Mouse (Mus musculus) intestine, embryonic 16.5 days (tissue): Measurements from ENCODE around the gene Farp1. TPM values are rescaled to one million over a fixed set of nuclear protein-coding genes. Genes with fewer than 3 reads are reported as not detected.

ENCODE experiments used
- ATAC-seq: fragments of 200-750 bp; cut with Nextera tagmentation; 2 replicates; pipeline ENCODE4 v1.8.0; 2017; ENCODE audit warnings: moderate TSS enrichment, moderate library complexity
- H3K27ac ChIP-seq: fragments of 300-500 bp; sonication (generic); 2 replicates; pipeline ENCODE4 v1.5.1; 2014; ENCODE audit warnings: mild to moderate bottlenecking, low read length
- H3K27me3 ChIP-seq: fragments of 300-500 bp; sonication (generic); replicated peaks from 2 replicates; pipeline ENCODE4 v1.6.1; 2014; ENCODE audit warnings: low read length, control low read depth, mixed read lengths; ENCODE audit not compliant: control insufficient read depth, insufficient read depth
- H3K36me3 ChIP-seq: fragments of 300-500 bp; sonication (generic); 2 replicates; pipeline ENCODE4 v1.6.1; 2014; ENCODE audit warnings: low read length, control low read depth; ENCODE audit not compliant: control insufficient read depth, insufficient read depth
- H3K4me1 ChIP-seq: fragments of 300-500 bp; sonication (generic); 2 replicates; pipeline ENCODE4 v1.6.1; 2014; ENCODE audit warnings: low read length, control low read depth, mixed read lengths; ENCODE audit not compliant: control insufficient read depth, insufficient read depth
- H3K4me2 ChIP-seq: fragments of 300-500 bp; sonication (generic); 2 replicates; pipeline ENCODE4 v1.6.1; 2014; ENCODE audit warnings: low read depth, low read length, control low read depth
- H3K4me3 ChIP-seq: fragments of 300-500 bp; sonication (generic); 2 replicates; pipeline ENCODE4 v1.5.1; 2014; ENCODE audit warnings: mild to moderate bottlenecking, low read length
- H3K9ac ChIP-seq: fragments of 300-500 bp; sonication (generic); 2 replicates; pipeline ENCODE4 v1.6.1; 2014; ENCODE audit warnings: low read depth, low read length
- H3K9me3 ChIP-seq: fragments of 300-500 bp; sonication (generic); 2 replicates; pipeline ENCODE4 v1.6.1; 2016; ENCODE audit warnings: low read length, control low read depth; ENCODE audit not compliant: control insufficient read depth
- WGBS: fragments of 180-500 bp; shearing (Covaris S2); extraction: QIAGEN DNeasy Blood & Tissue Kit; methylation state at CpG from one replicate; pipeline ENCODE4 v1.1.7; 2014; 5-methylcytosine and 5-hydroxymethylcytosine counted together
- polyA plus RNA-seq: library from polyadenylated mRNA; unstranded; fragments of >200 nt; fragmentation: Nextera tagmentation; extraction: Ambion mirVana; gene quantifications from 2 replicates; pipeline ENCODE4 v1.2.1, GENCODE M21; 2015

The Farp1 gene
- polyA plus RNA-seq, 1 experiment from 2014 or later, result 8.7 TPM

GRCm38 (mm10) chr14:121191739-121192138 is 156.7 kb downstream of the Farp1 start:
- H3K4me1 ChIP-seq, result peaks cover 11% of the 10 kb centered on the region
- no peak overlapping the region for H3K9ac ChIP-seq
- 31% methylated on average over 13 of the region's 13 CpGs for WGBS
- no peaks in the 10 kb centered on the region for H3K27me3 ChIP-seq
- no peaks in the 10 kb centered on the region for H3K36me3 ChIP-seq
- no peak overlapping the region for H3K4me2 ChIP-seq
- no peak overlapping the region for H3K4me3 ChIP-seq
- H3K9me3 ChIP-seq, result no peaks in the 10 kb centered on the region
- ATAC-seq, result peak; percentile 67
- peak overlapping the region; percentile 40 for H3K27ac ChIP-seq

- H3K9me3 ChIP-seq, result no peaks in the 10 kb centered on the region
- H3K4me1 ChIP-seq, result peaks cover 11% of the 10 kb centered on the region
- no peaks in the 10 kb centered on the region for H3K36me3 ChIP-seq
- ATAC-seq, result no peak; the same call in 1 of the 2 replicates
- H3K27ac ChIP-seq, result peak overlapping the region; percentile 40
- H3K9ac ChIP-seq, result no peak overlapping the region
- no peaks in the 10 kb centered on the region for H3K27me3 ChIP-seq
- no peak overlapping the region for H3K4me2 ChIP-seq
- no peak overlapping the region for H3K4me3 ChIP-seq
- WGBS, result 60% methylated on average over 5 of the region's 5 CpGs
Observed at GRCm38 (mm10) chr14:121192394-121192793, 157.4 kb downstream of the Farp1 start.

GRCm38 (mm10) chr14:121193981-121194380 is 159.0 kb downstream of the Farp1 start:
- Histone ChIP-seq H3K4me3 (no peak overlapping the region), H3K4me2 (no peak overlapping the region), H3K27ac (no peak overlapping the region), H3K27me3 (no peaks in the 10 kb centered on the region), H3K9ac (no peak overlapping the region), H3K36me3 (no peaks in the 10 kb centered on the region), H3K4me1 (peaks cover 14% of the 10 kb centered on the region), H3K9me3 (no peaks in the 10 kb centered on the region)
- ATAC-seq, result no peak
- WGBS, result 92% methylated on average over 2 of the region's 2 CpGs

- H3K36me3 ChIP-seq, result no peaks in the 10 kb centered on the region
- no peak overlapping the region for H3K27ac ChIP-seq
- 56% methylated on average over 14 of the region's 14 CpGs for WGBS
- H3K4me3 ChIP-seq, result no peak overlapping the region
- peaks cover 26% of the 10 kb centered on the region for H3K4me1 ChIP-seq
- no peaks in the 10 kb centered on the region for H3K27me3 ChIP-seq
- ATAC-seq, result 0 out of 2 replicates have a peak, but pooled peaks have one; percentile 7
- H3K9me3 ChIP-seq, result no peaks in the 10 kb centered on the region
- no peak overlapping the region for H3K4me2 ChIP-seq
- H3K9ac ChIP-seq, result peak overlapping the region; percentile 21; the same call in 1 of the 2 replicates
Observed at GRCm38 (mm10) chr14:121198915-121199572, 164.0 kb downstream of the Farp1 start.

GRCm38 (mm10) chr14:121199789-121200188 is 164.8 kb downstream of the Farp1 start:
- Histone ChIP-seq H3K4me1 (peaks cover 26% of the 10 kb centered on the region), H3K27me3 (no peaks in the 10 kb centered on the region), H3K4me2 (no peak overlapping the region), H3K9me3 (no peaks in the 10 kb centered on the region), H3K4me3 (no peak overlapping the region), H3K27ac (peak overlapping the region; percentile 11; the same call in 1 of the 2 replicates), H3K36me3 (no peaks in the 10 kb centered on the region), H3K9ac (no peak overlapping the region)
- 49% methylated on average over 8 of the region's 8 CpGs for WGBS
- peak; percentile 96 for ATAC-seq

DNA sequence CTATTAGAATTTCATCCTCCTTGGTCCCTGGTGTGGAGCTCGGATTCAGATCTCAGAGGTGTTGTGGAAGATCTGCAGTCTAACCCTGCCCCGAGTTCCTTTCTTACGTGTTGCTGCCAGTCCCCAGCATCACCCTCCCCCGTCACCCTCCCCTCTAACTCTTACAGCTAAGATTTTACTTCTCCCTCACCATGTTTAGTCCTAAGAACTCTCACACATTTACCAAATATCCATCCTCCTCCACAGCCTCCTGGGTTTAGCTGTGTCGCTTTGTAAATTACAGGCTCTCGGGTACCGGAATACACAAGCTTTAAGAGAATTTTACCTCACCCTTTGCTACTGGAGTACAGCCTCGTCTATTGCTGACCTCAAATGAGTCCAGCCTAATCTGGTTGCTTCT is 165.4 kb downstream of the Farp1 start:
- WGBS, result 79% methylated on average over 8 of the region's 8 CpGs
- peak overlapping the region; percentile 11; the same call in 1 of the 2 replicates for H3K27ac ChIP-seq

GRCm38 (mm10) chr14:121201178-121201577 is 166.2 kb downstream of the Farp1 start:
- H3K4me1 ChIP-seq, result peaks cover 26% of the 10 kb centered on the region
- peak; percentile 61 for ATAC-seq

More for the DNA sequence above, 165.4 kb downstream of the Farp1 start:
- ATAC-seq, result no peak
- no peak overlapping the region for H3K4me3 ChIP-seq
- peaks cover 26% of the 10 kb centered on the region for H3K4me1 ChIP-seq
- H3K9ac ChIP-seq, result no peak overlapping the region
- no peaks in the 10 kb centered on the region for H3K9me3 ChIP-seq
- H3K4me2 ChIP-seq, result no peak overlapping the region
- no peaks in the 10 kb centered on the region for H3K36me3 ChIP-seq
- H3K27me3 ChIP-seq, result no peaks in the 10 kb centered on the region

DNA sequence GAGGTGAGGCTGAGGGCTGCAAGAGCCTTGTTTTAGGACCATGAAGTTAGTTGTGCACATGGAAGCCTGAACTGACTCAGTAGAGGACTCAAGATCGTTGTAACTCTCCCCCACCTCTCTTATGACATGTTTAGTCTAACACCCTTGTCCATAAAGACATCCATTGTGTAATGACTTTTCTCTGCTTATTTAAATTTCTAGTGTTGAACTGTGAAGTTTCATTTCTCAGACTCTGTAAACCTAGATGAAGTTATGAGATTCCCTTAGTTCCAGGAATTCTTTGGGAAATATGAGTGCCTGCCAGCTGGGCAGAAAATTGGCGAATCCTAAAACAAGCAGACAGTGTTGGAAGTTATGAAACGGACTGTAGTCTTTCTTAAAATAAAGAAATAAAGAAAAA is 170.5 kb downstream of the Farp1 start:
- WGBS, result 57% methylated on average over 3 of the region's 3 CpGs
- no peak overlapping the region for H3K4me3 ChIP-seq
- no peak overlapping the region for H3K9ac ChIP-seq
- H3K4me2 ChIP-seq, result no peak overlapping the region
- ATAC-seq, result no peak
- H3K9me3 ChIP-seq, result no peaks in the 10 kb centered on the region
- no peaks in the 10 kb centered on the region for H3K27me3 ChIP-seq
- peaks cover 9% of the 10 kb centered on the region for H3K4me1 ChIP-seq
- no peaks in the 10 kb centered on the region for H3K36me3 ChIP-seq
- H3K27ac ChIP-seq, result no peak overlapping the region

More at GRCm38 (mm10) chr14:121201178-121201577, 166.2 kb downstream of the Farp1 start:
- H3K27ac ChIP-seq, result peak overlapping the region; percentile 56
- no peaks in the 10 kb centered on the region for H3K27me3 ChIP-seq
- 0 out of 2 replicates have a peak overlapping the region, but pooled peaks have one; percentile 15 for H3K4me2 ChIP-seq
- no peak overlapping the region for H3K9ac ChIP-seq
- 51% methylated on average over 6 of the region's 6 CpGs for WGBS
- no peaks in the 10 kb centered on the region for H3K9me3 ChIP-seq
- no peak overlapping the region for H3K4me3 ChIP-seq
- no peaks in the 10 kb centered on the region for H3K36me3 ChIP-seq

DNA sequence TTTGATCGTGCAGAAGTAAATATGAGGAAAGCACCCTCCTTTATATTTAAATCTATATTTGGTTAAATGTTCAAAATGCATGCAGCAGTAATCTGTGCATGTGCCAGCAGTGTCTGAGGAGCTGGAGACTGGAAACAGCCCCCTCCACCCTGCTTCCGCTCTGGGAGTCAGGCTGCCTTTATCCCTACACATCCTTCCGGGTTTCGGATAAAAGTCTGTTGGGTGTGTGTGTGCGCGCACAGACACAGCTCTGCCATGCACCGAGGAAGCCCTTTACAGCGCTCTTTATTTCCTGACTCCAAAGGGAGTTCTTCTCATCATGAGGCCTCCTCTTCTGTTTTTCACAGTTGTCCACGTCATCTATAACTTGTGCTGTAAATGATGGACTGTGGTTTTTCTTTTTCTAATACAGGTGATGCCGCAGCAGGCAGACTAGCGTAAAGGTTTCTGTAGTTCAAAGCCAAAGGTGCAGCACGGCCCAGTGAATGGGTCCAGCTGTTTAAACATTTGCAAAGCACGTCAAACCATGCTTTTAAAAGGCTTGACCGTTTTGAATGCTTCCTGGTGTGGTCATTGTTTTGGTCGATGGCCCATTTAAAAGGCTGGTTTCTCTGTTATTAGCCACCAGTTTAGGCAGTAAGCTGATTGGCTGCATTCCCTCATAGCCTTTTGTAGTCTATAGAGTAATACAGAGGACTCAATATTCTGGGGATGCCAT is 172.6 kb downstream of the Farp1 start:
- Histone ChIP-seq H3K36me3 (no peaks in the 10 kb centered on the region; the same call in 1 of the 2 replicates), H3K4me2 (no peak overlapping the region), H3K4me1 (no peaks in the 10 kb centered on the region), H3K4me3 (no peak overlapping the region), H3K9me3 (no peaks in the 10 kb centered on the region), H3K9ac (no peak overlapping the region), H3K27ac (no peak overlapping the region), H3K27me3 (no peaks in the 10 kb centered on the region)
- ATAC-seq, result no peak
- WGBS, result 71% methylated on average over 15 of the region's 15 CpGs
